Mouse (Mus musculus) right cerebral cortex, postnatal 4 days (tissue): Measurements from ENCODE around the gene Cct5.

Experiments
- DNase-seq: peaks from one replicate; pipeline ENCODE4 v3.0.0-alpha.2; 2022

Gene Cct5

DNA sequence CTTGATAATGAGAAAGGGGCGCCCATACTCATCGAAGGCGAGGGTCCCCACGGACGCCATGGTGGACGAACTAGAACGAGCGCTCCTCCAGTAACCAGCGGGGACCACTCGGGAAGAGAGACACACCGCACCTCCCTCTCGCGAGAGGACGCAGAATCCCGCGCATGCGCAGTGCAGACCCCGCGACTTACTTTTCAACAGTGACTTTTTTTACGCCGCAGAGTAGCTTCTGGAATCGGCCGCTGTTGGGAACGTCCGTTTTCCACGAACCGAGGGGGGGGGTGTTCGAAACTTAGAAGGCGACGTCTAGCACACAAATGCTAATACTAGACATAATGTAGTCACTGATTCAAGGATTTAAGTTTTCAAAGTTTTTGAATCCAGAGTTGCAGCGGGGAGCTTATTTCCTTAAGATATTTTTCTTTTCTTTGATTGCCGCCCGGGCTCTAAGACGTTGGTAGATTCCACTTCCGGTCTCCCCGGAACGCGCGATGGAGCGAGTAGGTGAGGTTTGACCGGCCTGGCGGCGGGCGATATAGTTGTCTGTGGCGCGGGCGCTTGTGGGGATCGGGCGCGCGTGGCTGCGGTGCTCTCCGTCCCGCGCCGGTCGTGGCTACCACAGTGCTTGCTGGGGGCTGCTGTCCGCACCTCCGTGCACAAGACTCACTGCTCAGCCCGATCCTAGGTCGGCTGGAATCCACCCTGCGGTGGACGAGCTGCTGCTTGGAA, at the start of gene Cct5, which contains the start of gene Fam173b:
Cct5 (minus strand) TSS at position 159 of the 729 bp plus-strand sequence.
Fam173b (plus strand) TSS at position 207 of the 729 bp plus-strand sequence.
- peak; percentile 99 for DNase-seq

DNA sequence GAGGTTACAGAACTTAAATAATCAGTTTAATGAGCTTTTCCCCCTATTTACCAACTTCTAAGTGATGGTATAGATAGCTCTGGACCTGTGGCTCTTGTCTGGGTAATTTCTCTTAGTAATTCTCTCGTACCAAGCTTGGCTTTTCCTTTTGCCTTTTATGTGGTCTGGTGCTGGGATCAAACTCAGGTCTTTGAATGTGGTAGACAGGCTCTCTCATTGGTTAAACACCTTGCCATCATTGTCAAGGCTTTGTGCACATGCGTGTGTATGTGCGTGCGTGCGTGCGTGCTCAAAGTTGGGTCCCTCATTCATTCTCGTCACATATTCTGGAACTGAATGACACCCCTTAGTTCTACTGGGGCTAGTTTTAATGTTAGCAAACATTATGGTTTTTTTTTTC, 49.2 kb upstream of the Cct5 start:
- no peak for DNase-seq

DNA sequence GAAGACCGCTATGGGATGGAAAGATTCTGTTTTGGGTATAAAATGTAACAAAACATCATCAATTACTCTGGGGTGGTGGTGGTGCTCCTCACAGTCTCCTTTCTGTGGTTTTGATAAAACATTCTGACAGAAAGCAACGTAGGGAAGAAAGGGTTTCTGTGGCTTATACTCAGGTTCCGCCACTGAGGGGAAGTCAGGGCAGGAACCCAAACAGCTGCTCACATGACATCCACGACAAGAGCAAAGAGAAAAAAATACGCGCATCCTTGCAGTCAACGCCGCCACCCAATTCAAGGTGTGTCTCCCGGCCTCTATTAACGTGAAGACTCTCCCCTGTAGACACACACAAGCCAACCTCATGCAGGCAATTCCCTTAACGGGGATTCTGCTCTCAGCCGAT, 48.1 kb upstream of the Cct5 start:
- no peak for DNase-seq

DNA sequence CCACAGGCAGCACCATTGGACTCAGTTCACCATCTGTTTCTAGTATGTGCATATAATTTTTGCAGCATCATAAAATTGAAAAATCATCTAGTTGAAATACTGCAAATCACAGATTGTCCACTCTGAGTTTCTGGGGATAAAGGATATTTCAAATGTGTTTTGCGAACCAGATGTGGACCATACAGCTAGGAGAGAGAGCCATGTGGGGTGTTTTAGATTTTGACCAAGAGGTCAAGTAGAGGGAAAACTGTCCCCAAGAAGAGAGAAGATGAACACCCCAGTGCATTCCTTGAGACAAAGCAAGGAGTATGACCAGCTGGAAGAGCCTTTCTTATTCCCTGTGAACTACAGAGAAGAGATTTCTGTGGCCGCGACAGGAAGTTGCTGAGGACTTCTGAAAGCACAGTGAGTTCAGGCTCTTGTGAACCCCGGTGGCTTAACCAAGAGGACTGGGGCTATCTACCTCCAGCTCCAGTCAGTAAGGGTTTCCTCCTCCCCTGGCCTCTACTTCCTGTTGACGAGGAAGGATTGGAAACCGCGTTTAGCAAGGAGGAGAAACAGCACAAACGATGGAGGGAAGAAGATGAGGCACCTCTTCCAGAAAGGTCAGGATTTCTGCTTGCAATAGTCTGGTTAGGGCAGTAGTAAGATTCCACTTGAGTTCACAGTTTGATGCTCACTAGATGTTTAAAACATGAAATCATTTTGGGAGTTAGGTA, 46.4 kb upstream of the Cct5 start:
- DNase-seq = no peak

DNA sequence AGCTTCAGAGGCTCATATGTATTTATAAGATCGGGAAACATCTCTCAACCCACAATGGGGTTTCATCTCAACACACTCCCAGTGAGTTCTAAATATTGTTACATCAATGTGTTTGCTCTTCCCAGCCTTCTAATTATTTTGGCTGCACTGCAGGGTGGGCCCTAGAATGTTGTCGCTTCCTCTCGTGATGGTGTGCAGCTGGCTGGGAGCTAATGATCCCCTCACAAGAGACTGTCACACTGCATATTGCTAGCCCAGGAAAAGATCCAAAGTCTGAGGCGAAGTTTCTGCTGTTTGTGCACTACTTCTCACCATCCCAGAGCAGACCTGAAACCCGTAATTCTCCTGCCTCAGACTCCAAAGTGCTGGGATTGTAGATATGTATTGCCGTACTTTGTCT, 45.6 kb upstream of the Cct5 start:
- no peak for DNase-seq

DNA sequence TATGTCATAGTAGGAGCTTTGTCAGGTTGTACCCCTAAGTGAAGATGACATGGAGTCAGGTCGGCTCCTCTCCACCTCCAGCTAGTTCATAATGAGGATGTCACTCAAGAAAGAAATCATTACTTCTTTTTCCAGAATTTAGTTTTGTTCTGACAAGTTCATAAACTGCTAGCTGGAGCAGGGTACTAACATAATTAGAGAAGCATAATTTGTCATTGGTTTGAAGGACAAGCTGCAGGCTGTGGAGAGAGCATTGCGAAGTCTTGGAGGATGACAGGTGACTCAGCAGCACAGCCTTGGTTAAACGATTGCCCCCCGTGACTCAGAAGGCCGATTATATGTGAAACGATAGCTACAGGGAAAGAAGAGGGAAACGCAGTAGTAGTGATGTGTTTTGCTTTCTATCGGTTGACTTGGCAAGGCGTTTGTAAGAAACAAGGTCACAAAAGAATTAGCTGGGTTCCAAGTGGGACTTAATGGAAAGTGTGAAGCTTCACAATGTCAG, 34.5 kb upstream of the Cct5 start:
- DNase-seq = no peak

DNA sequence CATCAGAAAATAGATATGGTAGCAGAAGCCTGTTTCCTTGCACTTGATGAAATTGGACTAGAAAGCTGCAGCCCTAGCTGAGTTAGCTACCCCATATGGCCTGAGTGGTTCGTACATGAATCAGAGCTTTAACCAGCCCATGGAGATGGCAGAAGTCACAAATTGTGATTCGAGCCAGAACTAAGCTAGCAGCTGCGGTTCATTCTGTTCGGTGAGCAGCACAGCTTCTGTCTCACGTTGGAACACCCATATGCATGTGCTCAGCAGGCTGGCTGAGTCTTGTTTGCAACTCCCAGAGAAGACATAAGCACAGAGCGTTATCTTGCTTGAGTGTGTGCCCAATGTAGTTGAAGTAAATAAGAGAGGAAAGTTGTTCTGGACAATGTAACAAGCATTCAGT, 33.0 kb upstream of the Cct5 start:
- DNase-seq = peak; percentile 29

DNA sequence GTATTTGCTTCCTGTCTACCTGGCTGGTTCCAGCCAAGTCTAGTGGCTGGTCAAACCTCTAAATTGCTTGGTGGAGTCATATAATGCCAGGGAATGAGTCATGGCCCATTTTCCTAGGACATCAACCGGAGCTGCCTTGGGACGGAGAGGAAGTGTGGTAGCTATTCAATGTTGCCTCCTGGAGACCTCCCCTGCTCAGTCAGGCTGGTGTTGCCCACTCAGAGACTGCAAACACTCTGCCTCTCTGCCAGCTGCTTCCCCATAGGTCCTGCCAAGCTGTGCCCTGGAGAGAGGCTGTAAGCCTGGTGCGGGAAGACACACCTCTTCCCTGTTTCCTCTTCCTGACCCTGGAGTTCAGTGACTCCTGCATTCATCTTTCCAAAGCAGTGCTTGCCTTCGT, 30.9 kb upstream of the Cct5 start:
- DNase-seq = no peak

DNA sequence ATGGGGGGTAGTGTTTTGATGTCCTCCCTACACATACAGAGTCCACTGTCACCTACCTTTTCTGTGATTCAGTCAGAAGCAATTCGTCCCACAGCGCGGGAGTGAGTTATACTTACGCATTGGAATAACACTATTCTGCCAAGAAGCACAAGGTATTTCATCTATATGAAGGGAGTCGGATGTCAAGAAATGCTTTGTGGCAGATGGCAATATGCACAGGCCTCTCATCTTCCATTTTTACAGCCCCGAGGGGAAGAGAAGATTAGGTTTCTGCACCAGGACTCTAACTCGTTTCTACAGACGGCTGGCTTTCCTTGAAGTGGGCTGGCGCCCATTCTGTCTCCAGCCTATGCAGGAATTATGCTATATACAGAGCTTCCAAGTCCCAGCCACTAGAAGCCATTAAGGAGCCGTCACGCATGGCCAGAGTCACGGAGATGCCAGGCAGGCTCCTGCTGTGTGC, 29.8 kb upstream of the Cct5 start:
- no peak for DNase-seq

DNA sequence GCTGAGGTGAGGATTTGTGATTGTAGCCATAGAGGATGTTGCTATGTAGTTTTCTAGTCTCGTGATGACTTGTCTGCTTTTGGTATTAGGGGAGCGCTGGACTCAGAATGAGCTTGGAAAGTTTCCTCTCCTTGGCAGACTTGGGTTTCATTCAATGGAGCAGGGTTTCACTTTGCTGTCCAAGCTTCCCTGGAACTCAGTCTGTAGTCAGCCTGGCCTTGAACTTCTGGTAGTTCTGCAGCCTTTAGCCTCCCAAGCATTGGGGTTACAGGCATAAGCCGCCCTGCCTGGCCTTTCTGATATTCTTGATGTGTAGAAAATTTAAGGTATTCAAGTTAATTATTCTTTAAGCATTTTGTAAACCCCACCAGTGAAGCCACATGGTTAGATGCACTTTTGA, 28.0 kb upstream of the Cct5 start:
- DNase-seq = no peak

DNA sequence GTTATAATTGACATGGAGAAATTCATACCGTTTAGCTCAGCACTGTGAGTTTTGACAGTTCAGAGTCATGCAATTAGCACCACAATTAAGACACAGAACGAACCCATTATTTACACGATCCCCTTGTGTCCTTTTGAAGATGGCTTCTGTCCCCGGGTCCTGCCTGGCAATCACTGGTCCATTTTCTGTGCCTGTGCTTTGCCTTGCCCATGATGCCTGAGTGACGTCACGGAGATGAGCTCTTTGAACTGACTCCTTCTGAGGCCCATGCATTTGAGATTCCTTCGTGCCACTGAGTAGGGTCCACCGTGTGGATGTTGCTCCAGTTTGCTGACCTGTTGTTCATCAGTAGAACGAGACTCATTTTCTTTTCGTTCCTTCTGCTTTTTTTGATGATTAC, 26.6 kb upstream of the Cct5 start:
- DNase-seq = no peak

DNA sequence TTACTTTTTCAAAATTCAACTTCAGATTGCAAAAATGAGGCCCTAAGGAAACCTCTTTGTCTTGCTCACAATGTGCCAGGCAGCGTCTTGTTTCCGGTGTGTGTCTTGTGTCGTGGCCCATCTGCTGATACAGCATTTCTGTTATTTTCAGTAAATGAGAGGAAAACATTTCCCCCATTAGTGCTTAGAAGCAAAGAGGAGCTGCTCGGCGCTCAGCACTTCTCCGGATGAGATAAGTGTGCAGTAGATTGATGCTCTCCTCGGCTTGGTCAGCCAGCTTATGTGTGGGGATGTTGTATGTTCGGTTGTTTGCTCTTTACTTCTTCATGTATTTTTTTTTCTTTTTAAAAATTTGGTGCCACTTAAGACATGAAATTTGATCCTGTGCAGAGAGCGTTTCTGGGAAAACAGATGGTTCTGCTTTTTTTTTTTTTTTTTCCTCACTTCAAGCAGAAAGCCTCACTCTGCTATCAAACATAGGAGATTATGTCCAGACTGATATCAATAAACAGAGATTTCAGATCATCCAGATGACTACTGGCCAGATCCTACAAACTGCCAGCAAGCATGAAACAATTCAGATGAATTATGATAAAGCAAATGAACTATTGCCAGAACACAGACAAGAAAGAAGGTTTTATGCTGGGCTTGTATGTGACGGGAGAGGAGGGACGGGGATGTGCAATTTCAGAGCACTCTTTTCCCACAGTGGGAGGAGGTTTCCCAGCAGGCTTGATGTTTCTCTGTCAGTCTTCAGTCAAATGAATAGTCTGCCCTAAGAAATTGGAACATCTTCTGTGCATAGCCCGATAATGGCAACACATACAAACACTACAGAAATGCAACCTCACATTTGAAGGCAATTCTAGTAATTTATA, 25.9 kb upstream of the Cct5 start:
- no peak for DNase-seq

DNA sequence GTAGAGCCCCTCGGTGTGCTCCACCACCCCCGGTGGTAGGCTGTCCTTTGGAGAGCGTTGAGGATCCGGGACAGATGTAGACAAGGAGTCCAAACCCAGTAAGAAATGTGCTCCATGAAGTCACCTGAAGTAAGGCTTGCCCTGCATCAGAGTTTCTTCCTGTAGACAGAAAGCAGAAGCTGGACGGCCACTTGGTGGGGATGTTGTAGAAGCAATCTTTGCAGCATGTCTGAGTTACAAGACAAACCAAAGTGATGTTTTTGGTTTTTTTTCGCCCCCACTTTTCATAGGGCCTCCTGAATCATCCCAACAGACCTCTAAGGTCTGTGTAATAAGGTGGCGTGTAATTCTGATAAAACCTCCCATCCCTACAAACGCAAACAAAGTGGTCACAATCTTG, 17.9 kb upstream of the Cct5 start:
- peak; percentile 54 for DNase-seq

DNA sequence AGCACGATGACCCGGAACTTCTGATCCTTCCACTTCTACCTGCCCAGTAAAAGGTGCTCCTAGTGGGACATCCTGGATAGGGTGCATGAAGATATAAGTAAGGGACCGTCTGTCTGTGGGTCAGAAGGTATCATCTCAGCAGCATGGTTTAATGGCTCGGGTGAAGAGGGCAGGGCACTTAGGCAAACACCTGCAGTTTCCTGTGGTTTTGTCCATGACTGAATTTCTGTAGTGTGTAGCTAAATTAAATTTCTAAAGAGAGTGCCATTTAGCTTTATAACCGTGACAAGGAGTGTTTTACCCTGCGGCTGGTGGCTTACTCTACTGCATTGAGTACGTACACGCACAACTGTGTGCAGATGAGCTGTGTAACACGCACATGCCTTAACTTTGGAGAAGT, 15.7 kb upstream of the Cct5 start:
- no peak for DNase-seq

DNA sequence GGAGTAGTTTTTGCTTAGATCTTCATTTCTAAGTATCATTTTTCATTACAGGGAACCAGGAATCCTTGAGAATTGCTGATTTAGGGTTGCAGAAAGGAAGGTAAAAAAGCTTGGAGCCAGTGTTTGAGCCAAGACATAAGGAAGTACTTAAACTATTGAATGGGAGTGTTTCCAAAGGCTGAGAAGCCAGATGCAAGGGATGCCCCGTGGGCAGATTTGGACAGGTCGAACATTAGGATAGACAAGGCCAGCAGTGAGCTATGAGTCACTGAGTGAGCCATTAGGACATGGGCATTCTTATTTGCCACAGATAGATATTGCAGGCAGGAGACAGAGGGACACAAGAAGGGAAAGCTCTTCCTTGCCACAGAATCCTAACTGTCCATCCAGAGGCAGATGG, 13.1 kb upstream of the Cct5 start:
- no peak for DNase-seq

DNA sequence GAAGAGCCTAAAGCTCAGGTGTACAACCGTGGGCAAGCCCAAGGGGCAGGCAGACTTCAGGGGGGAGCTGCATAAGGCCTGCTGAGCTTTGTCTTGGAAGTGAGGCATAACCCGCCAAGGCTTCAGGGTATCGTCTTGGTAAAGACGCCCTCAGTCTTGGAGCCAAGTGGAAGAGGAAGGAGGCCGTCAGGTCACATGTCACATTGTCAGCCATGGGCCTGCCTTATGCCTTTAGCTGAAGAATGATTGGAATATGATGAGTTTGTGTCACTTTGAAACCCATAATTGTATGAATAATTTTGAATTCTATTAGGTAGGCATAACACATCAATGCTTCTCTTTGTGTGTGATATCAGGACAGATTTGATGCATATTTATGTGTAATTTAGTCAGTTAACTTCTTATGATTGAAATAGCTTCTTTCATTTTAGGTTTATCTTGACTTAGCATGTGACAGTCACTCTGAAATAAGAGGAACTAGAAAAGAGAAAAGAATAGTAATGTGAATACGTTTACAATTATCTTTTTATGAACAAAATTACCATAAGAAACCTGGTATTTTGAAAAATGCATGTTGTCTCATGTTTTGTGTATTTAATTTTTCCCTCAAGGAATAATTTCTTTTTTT, 12.3 kb upstream of the Cct5 start:
- DNase-seq = no peak

DNA sequence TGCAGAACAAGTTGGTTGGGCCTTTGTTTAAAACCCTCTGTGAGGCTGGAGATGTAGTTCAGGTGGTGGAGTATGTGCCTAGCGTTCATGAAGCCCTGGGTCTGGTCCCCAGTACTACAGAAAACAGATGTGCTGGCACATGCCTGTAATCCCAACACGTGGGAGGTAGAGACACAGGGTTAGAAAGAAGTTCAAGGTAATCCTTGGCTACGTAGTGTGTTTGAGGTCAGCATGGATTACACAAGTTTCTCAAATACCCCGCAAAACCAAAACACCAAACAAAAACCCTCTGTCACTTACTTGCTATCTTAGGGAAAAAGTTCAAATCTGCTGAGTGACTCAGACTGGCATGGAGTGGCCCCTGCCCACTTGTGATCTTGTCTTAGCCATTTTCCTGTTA, 10.4 kb upstream of the Cct5 start:
- DNase-seq = no peak

DNA sequence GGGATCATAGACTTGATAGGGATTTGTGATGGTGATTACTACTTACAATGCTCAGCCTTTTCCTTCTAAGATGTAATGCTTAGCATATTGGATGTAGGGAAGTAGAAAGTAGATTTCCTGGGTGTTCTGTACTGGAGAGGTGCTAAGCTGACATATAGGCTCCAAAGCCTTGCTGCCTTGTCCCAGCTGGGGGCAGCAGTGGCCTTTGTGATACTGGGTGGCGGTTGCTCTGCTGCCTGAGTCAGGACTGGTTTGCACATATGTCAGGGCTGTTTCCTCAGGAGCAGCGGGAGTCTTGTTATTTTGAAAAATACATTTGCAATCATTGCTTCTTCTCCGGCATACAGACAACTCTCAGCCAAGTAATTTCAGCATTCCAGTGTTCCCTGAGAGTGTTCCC, 9.4 kb upstream of the Cct5 start:
- DNase-seq = peak; percentile 58

DNA sequence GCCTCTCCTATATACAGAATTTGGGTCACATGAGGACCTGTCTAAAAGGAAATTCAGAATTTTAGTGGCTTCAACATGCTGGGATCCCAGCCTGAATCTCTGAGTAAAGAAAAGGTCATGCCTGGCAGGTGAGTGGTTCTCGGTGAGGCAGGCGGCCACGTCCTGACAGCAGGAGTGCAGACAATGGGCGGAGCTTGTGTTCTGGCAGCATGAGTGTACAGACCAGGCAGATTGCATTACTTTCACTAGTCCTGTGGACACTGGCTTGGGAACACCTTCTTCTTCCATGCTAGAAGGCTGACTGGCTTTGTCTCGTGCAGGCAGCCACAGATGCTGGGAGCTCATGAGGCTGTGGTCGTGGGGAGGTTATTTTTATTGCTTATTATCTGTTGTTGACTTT, 5.2 kb upstream of the Cct5 start:
- no peak for DNase-seq

DNA sequence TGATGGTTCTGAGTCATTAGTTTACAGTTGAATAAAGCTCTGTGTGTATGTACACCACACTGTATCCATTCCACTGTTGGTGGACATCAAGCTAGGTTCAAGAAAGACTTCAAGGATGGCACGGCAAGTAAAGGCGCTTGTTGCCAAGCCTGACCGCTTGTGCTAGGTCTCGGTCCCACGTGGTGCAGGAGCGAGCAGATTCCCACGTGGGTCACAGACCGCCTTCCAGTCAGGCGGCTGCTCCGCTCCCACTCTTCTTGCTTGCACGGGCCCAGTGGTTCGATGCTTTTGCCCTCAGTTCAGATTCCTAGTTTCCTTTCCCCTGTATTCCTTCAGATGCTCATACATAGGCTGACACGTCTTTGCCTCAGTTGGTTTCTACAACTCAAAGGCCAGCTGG, 1.5 kb upstream of the Cct5 start:
- no peak for DNase-seq

DNA sequence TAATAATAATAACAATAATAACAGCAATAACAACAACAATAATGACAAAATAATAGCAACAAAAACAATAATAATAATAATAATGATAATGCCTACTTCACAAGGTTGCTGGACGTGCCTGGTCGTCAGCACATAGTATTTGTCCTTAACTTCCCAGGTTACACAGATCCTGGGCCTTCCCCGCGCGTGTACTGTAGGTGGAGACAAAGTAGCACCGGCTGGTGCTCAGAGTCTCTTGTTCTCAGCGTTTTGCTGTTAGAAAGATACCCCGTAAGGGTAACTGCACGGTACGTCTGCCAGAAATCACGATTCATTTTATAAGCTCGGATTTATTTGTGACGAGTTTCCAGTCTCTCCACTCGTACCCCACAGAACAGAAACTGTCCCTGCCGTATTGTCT, 822 bp upstream of the Cct5 start:
- peak; percentile 63 for DNase-seq

DNA sequence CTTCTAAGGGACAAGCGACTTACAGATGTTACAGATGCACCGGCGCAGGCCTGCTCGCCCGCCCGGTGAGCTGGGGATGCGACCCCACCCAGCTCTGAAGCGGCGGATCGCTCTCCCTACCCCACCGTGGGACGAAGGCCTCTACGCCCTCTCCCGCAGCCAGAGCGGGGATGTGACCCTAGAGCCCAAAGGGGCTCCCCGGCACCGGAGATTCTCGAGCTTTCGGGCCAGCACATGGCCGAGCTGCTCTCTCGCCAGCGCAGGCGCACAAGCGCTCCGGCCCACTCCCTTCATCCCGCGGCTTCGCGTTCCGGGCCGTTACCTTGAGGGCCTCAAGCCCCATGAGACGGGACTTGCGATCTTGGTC, 342 bp downstream of the Cct5 start:
- DNase-seq = no peak

DNA sequence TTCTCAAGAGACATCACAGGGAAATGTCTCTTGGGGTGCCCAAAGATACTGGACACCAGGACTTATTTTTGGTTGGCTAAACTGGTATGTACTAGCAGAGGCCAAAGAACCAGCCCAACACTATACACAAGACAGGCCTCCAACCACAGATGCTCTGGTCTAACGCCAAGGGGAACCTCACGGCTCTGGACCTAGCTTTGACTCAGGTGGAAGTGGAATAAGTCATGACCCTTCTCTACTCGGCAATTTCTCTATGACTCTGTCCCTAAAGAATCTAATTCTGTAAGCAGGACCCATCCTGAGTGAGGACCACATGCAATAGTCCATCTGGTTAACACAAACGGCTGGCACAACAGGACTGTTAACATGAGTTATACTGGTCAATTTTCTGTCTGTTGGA, 1.8 kb downstream of the Cct5 start:
- no peak for DNase-seq
